Mouse (Mus musculus) embryonic facial prominence, embryonic 11.5 days (tissue): ENCODE measurements around the gene Mex3d. TPM values are rescaled to one million over a fixed set of nuclear protein-coding genes. Genes with fewer than 3 reads are reported as not detected.

Experiments
- ATAC-seq: fragments of 200-750 bp; cut with Nextera tagmentation; replicated peaks from 2 replicates; pipeline ENCODE4 v1.8.0; 2017; ENCODE audit warnings: low read depth; ENCODE audit not compliant: insufficient number of reproducible peaks, low FRiP score, low TSS enrichment
- DNase-seq: peaks from one replicate; pipeline ENCODE4 v3.0.0-alpha.2; 2015; ENCODE audit warnings: low spot score
- H3K27ac ChIP-seq: fragments of 300-500 bp; sonication (generic); replicated peaks from 2 replicates; pipeline ENCODE4 v1.5.1; 2014; ENCODE audit warnings: mild to moderate bottlenecking, low read depth, low read length, control low read depth
- H3K27me3 ChIP-seq: fragments of 300-500 bp; sonication (generic); 2 replicates; pipeline ENCODE4 v1.6.1; 2014; ENCODE audit warnings: mild to moderate bottlenecking, low read length, moderate library complexity, mixed read lengths; ENCODE audit not compliant: control insufficient read depth, insufficient read depth
- H3K36me3 ChIP-seq: fragments of 300-500 bp; sonication (generic); replicated peaks from 2 replicates; pipeline ENCODE4 v1.6.1; 2014; ENCODE audit warnings: low read depth, mild to moderate bottlenecking, low read length, moderate library complexity, mixed read lengths; ENCODE audit not compliant: control insufficient read depth, insufficient read depth
- H3K4me1 ChIP-seq: fragments of 300-500 bp; sonication (generic); 2 replicates; pipeline ENCODE4 v1.6.1; 2014; ENCODE audit warnings: low read length, mixed read lengths; ENCODE audit not compliant: control insufficient read depth, insufficient read depth
- H3K4me2 ChIP-seq: fragments of 300-500 bp; sonication (generic); 2 replicates; pipeline ENCODE4 v1.6.1; 2014; ENCODE audit warnings: low read depth, mild to moderate bottlenecking, control low read depth, low read length, moderate library complexity
- H3K4me3 ChIP-seq: fragments of 300-500 bp; sonication (generic); 2 replicates; pipeline ENCODE4 v1.5.1; 2014; ENCODE audit warnings: low read depth, low read length, control low read depth
- H3K9ac ChIP-seq: fragments of 300-500 bp; sonication (generic); replicated peaks from 2 replicates; pipeline ENCODE4 v1.6.1; 2014; ENCODE audit warnings: mild to moderate bottlenecking, control low read depth, low read length
- H3K9me3 ChIP-seq: fragments of 300-500 bp; sonication (generic); replicated peaks from 2 replicates; pipeline ENCODE4 v1.6.1; 2016; ENCODE audit warnings: mild to moderate bottlenecking, low read length, inconsistent platforms, mixed read lengths; ENCODE audit not compliant: control insufficient read depth
- WGBS: fragments of 180-500 bp; shearing (Covaris S2); extraction: QIAGEN DNeasy Blood & Tissue Kit; methylation state at CpG from one replicate; pipeline ENCODE4 v1.1.7; 2014; 5-methylcytosine and 5-hydroxymethylcytosine counted together
- polyA plus RNA-seq: library from polyadenylated mRNA; unstranded; fragments of >200 nt; fragmentation: Nextera tagmentation; extraction: Ambion mirVana; gene quantifications from 2 replicates; pipeline ENCODE4 v1.2.1, GENCODE M21; 2014

Mex3d gene
- polyA plus RNA-seq, 1 experiment from 2014 or later, result 10.3 TPM

DNA sequence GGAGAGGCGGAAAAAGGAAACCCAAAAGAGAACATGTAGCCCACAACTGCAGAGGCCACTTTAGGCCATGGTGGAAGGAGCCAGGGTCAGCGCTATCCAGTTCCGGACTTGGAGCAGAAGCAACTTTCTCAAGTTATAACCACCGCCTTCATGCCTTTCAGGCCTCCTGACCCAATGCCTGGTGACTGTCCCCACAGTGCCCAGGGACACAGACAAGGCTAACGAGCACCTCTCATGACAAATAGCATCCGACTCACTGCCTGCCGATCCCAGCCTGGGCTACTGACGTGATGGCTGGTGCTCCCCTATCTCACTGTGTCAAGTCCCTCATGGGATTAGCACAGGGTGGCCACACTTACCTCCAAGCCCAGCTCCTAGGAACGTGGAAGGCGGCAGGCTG, 33.3 kb upstream of the Mex3d start:
- Histone ChIP-seq H3K4me3 (no peak overlapping the region), H3K27me3 (no peaks in the 10 kb centered on the region), H3K9ac (no peak overlapping the region), H3K4me1 (no peaks in the 10 kb centered on the region), H3K9me3 (no peaks in the 10 kb centered on the region), H3K4me2 (no peak overlapping the region), H3K27ac (no peak overlapping the region), H3K36me3 (peaks cover 56% of the 10 kb centered on the region)
- 91% methylated on average over 10 of the region's 10 CpGs for WGBS
- ATAC-seq, result no peak
- no peak for DNase-seq

DNA sequence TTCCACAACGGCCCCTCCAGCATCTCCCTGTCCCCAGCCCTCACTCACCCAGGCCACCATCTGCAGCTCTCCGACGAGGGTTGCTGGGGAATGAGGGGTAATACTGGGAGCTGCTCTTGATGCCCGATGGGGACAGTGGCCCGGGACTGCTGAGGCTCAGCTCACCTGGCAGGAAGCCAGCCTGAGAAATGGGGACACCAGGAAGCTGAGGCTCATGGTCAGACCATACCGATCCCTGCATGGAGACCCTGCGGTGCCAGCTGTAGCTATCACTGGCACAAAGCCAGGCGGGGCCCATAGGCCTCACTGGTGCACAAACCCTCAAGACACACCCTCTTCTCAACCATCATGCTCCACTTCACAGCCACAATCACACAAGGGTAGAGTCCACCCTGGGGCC, 32.0 kb upstream of the Mex3d start:
- no peaks in the 10 kb centered on the region for H3K4me1 ChIP-seq
- DNase-seq, result no peak
- no peak overlapping the region for H3K27ac ChIP-seq
- no peak for ATAC-seq
- H3K27me3 ChIP-seq, result no peaks in the 10 kb centered on the region
- H3K4me3 ChIP-seq, result no peak overlapping the region
- no peak overlapping the region for H3K4me2 ChIP-seq
- no peak overlapping the region for H3K9ac ChIP-seq
- 86% methylated on average over 8 of the region's 8 CpGs for WGBS
- H3K9me3 ChIP-seq, result no peaks in the 10 kb centered on the region
- peaks cover 56% of the 10 kb centered on the region for H3K36me3 ChIP-seq

DNA sequence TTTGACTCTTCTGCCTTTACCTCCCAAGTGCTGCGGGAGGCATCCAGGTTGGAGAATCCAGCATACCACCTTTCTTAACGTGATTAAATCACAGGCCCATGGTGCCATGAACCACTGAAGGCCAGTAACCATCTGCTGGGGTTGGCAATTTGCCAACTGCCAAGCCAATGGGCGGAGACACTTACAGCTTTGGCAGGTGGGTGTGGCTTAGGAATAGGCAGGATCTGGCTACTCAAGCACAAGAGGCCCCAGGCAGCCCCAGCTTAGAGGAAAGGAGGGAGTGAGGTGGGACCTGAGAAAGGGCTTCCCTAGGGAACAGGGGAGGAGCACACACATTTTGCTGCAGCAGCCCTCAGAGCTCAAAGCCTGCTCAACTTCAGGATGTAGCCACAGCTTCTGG, 30.9 kb upstream of the Mex3d start:
- 78% methylated on average over 3 of the region's 3 CpGs for WGBS
- H3K36me3 ChIP-seq, result peaks cover 62% of the 10 kb centered on the region

DNA sequence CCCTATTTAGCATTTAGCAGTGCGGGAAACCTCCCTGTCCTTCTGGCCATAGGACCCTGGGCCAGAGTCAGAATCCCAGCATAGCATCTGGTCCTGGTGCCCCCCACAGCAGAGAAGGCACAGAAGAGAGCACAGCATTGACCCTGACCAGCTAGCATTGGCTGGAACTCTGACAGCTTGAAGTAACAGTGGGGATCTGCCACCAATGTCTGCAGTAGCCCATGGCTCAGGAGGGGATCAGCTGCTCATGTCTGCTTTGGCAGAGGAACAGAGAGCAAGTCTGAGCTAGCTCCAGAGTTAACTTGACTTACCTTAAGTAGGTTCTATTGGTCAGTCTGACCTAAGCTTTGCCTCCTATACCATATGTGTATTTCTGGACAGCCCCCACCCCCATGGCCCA, 30.4 kb upstream of the Mex3d start:
- H3K36me3 ChIP-seq, result peaks cover 67% of the 10 kb centered on the region
- WGBS, result 92% methylated on average over 1 of the region's 1 CpGs
- no peaks in the 10 kb centered on the region for H3K4me1 ChIP-seq
- H3K4me3 ChIP-seq, result no peak overlapping the region
- no peak overlapping the region for H3K27ac ChIP-seq
- no peak overlapping the region for H3K9ac ChIP-seq
- ATAC-seq, result no peak
- no peaks in the 10 kb centered on the region for H3K27me3 ChIP-seq
- no peak overlapping the region for H3K4me2 ChIP-seq
- no peaks in the 10 kb centered on the region for H3K9me3 ChIP-seq
- DNase-seq, result no peak

More for the DNA sequence above, 30.9 kb upstream of the Mex3d start:
- Histone ChIP-seq H3K4me3 (no peak overlapping the region), H3K27me3 (no peaks in the 10 kb centered on the region), H3K4me1 (no peaks in the 10 kb centered on the region), H3K9me3 (no peaks in the 10 kb centered on the region), H3K9ac (no peak overlapping the region), H3K27ac (no peak overlapping the region), H3K4me2 (no peak overlapping the region)
- no peak for DNase-seq
- ATAC-seq, result no peak

DNA sequence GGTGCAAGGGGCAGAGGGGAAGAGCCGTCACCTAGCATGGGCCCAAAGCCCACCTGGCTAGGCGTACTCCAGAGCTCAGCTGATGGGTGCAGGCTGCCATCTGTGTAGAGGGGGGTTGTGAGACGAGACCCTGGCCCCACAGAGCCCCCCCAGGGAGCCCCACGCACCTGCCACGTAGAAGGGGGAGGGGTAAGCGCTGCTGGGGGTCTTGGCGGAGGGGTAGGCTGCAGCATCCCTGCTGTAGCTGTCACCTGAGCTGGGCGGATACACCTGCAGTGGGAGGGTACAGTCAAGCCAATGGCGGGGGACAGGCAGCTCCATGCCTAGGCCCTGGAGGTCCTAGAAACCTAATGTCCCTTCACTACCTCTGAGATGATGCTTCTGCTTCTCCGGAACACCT, 29.9 kb upstream of the Mex3d start:
- no peak for DNase-seq
- Histone ChIP-seq H3K4me3 (no peak overlapping the region), H3K9ac (no peak overlapping the region), H3K4me1 (no peaks in the 10 kb centered on the region), H3K36me3 (peaks cover 71% of the 10 kb centered on the region), H3K27me3 (no peaks in the 10 kb centered on the region), H3K27ac (no peak overlapping the region), H3K4me2 (no peak overlapping the region), H3K9me3 (no peaks in the 10 kb centered on the region)
- ATAC-seq, result no peak
- 90% methylated on average over 10 of the region's 10 CpGs for WGBS

DNA sequence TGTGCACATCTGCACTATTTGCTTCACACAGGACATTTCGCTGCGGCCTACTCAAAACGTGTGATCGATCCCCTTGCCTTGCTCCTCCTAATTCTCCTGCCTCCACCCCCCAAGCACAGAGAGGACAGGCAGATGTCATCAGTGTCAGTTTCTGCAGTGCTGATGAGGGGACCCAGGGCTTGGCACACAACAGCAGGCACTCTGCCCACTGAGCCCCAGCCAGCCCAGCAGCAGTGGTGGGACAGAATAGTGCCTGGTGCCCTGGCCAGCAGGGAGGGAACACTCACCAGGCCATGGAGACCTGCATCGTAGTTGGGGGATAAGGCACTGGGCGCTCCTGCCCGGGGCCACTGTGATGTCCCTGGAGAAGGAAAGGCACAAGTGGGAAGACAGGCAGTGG, 28.1 kb upstream of the Mex3d start:
- Histone ChIP-seq H3K27ac (no peak overlapping the region), H3K4me2 (no peak overlapping the region), H3K4me1 (no peaks in the 10 kb centered on the region), H3K36me3 (peaks cover 74% of the 10 kb centered on the region), H3K9me3 (no peaks in the 10 kb centered on the region), H3K9ac (no peak overlapping the region), H3K4me3 (no peak overlapping the region), H3K27me3 (no peaks in the 10 kb centered on the region)
- no peak for ATAC-seq
- 86% methylated on average over 7 of the region's 7 CpGs for WGBS
- DNase-seq, result no peak

DNA sequence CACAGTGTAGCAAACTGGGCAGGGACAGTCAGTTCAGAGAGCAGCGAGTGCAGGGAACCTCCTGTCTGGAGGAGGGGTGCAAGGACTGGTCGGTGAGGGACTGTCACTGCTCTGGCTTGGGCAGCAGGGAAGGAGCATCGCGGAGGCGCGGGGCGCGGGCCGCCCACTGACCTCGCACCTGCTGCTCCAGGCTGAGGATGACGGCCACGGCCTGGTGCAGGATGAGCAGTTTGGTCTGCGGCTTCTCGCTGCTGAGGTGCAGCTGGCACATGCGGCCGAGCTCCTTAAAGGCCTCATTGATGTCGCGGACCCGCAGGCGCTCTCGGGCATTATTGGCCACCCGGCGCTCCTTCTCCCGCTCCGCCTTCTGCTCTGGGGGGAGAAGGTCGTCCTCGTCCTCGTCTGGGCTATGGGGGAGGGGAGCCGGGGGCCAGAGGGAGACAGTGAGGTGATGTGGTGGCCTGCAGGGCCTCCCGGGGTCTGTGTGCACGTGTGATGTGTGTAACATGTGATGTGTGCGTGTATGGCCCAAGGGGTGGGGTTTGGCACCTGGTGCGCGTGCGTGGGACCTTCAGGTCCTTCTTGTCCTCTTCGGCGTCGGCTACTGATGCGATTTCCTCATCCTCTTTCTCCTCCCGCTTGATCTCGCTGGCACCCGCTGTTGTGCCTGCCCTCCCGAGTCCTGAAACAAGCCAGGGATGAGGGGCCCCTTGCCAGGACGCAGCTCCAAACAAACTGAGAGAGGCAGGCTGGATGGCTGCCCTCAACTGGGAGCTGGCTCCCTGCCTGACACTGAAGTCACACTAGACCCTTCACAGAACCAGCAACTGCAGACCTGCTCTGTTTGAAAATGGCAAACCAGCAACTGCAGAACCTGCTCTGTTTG, 25.4 kb upstream of the Mex3d start:
- Histone ChIP-seq H3K4me3 (no peak overlapping the region), H3K4me2 (no peak overlapping the region), H3K9ac (no peak overlapping the region), H3K9me3 (no peaks in the 10 kb centered on the region), H3K36me3 (peaks cover 61% of the 10 kb centered on the region), H3K27me3 (no peaks in the 10 kb centered on the region), H3K27ac (no peak overlapping the region), H3K4me1 (no peaks in the 10 kb centered on the region)
- ATAC-seq, result no peak
- no peak for DNase-seq
- WGBS, result 90% methylated on average over 44 of the region's 44 CpGs

DNA sequence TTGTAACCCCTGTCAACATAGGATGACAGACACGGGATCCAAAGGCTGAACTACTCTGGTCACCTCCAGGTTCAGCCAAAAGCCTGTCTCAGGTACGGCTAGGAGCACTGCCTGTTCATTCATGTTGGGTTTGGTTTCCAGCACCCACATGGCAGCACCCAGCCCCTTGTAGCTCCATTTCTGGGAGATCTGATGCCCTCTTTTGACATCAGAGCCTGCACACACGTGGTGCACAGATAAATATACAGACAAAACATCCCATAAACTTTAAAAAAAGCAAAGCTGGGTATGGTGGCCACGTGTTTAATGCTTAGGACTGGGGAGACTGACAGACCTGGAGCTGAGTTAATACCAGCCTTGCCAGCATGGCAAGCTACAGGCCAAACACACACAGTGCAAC, 20.5 kb upstream of the Mex3d start:
- DNase-seq (no peak), ATAC-seq (no peak)
- no peak overlapping the region for H3K4me2 ChIP-seq
- WGBS, result 56% methylated on average over 4 of the region's 4 CpGs
- H3K4me1 ChIP-seq, result no peaks in the 10 kb centered on the region; the same call in none of the 2 replicates
- H3K4me3 ChIP-seq, result no peak overlapping the region
- H3K36me3 ChIP-seq, result peaks cover 28% of the 10 kb centered on the region
- H3K9me3 ChIP-seq, result no peaks in the 10 kb centered on the region
- no peak overlapping the region for H3K9ac ChIP-seq
- no peak overlapping the region for H3K27ac ChIP-seq
- no peaks in the 10 kb centered on the region for H3K27me3 ChIP-seq
